Mouse (Mus musculus) left cerebral cortex, postnatal 14 days (tissue): ENCODE measurements at regions not wholly inside any gene's neighbourhood (a gene's known extent, or its start where the extent isn't known, plus 50 kb on each side); places are given as distances from the start of the nearest gene placed in this dataset.

ENCODE experiments used
- DNase-seq, 2 experiments: peaks; one replicate each; pipeline ENCODE4 v3.0.0; 2021 to 2022; ENCODE audit warnings: low spot score in 2 of 2, mixed read lengths in 1 of 2
- intact Hi-C: fragments of 180-260 bp; cut with DNase I; formaldehyde crosslinking; loops from one replicate; pipeline ENCODE4 v1.15.1; 2025

- DNase-seq, result no peak
- intact Hi-C loops, result loop anchor here (10.0 kb wide), 1 partner anchor 225 kb away; no protein-coding TSS in a partner anchor
Measured at GRCm38 (mm10) chr6:14819798-14820197, 64.7 kb upstream of the Ppp1r3a start.

GRCm38 (mm10) chr6:14824777-14825176, 69.7 kb upstream of the Ppp1r3a start:
- intact Hi-C loops, result no loop called here
- DNase-seq, result no peak

- intact Hi-C loops, result loop anchor here (5.0 kb wide), 1 partner anchor 573 kb away; no protein-coding TSS in a partner anchor
- DNase-seq, result peak; percentile 20 to 46
Measured at GRCm38 (mm10) chr6:14838910-14839309, 62.2 kb upstream of the Foxp2 start.
